In the genomic region with DNA sequence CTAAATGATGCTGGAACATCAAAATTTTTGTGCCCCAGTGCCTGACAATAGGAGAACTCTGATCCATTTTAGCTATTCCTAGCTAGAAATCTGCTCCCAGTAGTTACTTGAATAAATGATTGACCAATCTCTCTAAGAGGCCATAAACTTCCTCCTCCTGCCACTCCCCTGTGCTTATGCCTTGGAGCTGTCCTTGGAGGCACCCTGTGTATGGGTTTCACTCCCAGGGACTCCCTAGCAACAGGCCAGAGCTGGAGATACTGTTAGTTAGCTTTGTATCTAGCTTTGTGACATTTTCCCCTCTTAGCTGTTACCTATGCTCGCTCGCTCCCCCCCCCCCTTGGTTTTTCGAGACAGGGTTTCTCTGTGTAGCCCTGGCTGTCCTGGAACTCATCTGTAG, we compare ENCODE assay signal across 16 mouse cellular contexts. TPM values are rescaled to one million over a fixed set of nuclear protein-coding genes. Genes with fewer than 3 reads are reported as not detected.
"Had no signal": no experiment of that assay in that cellular context is flagged by ENCODE, and none has a peak within 500 bp of the region (broad histone marks: within the 10 kb centered on the region; RNA-seq: fewer than 3 reads in every experiment).

No protein-coding gene starts in this region.

- DNase-seq: kidney, adult 9 months; layer of hippocampus, adult 9-11 months; left cerebral cortex, postnatal 4 days; lung, postnatal 10 days; midbrain, embryonic 14.5 days; right cerebral cortex, adult 18-20 months; spleen, adult 18-20 months; thymus, postnatal 36 days had no signal

- H3K4me1 ChIP-seq: limb, embryonic 13.5 days; midbrain, embryonic 10.5 days; neural tube, embryonic 15.5 days had no signal

- H3K27me3 ChIP-seq: limb, embryonic 13.5 days; neural tube, embryonic 15.5 days had no signal

- H3K9me3 ChIP-seq: limb, embryonic 13.5 days; midbrain, embryonic 10.5 days; neural tube, embryonic 15.5 days had no signal

- H3K9ac ChIP-seq: hindbrain, embryonic 14.5 days; limb, embryonic 13.5 days; liver, embryonic 14.5 days; neural tube, embryonic 15.5 days had no signal

- H3K4me3 ChIP-seq: limb, embryonic 13.5 days; midbrain, embryonic 10.5 days; myocyte; neural tube, embryonic 15.5 days had no signal

- H3K4me2 ChIP-seq: hindbrain, embryonic 14.5 days; limb, embryonic 13.5 days; neural tube, embryonic 15.5 days had no signal

- H3K27ac ChIP-seq: hindbrain, embryonic 14.5 days; limb, embryonic 13.5 days; liver, embryonic 14.5 days; midbrain, embryonic 10.5 days; neural tube, embryonic 15.5 days had no signal

RNA-seq across cellular contexts. Expression of a gene that starts 35.9 kb away (rescaled TPM):
- total RNA-seq: layer of hippocampus, adult 18-20 months; left cerebral cortex, postnatal 4 days; liver, adult 2 months had no signal
- polyA plus RNA-seq: liver, adult 2 months; midbrain, embryonic 14.5 days; myocyte had no signal
